Mouse (Mus musculus): ENCODE measurements around the gene Nwd2.

Nwd2 gene

DNA sequence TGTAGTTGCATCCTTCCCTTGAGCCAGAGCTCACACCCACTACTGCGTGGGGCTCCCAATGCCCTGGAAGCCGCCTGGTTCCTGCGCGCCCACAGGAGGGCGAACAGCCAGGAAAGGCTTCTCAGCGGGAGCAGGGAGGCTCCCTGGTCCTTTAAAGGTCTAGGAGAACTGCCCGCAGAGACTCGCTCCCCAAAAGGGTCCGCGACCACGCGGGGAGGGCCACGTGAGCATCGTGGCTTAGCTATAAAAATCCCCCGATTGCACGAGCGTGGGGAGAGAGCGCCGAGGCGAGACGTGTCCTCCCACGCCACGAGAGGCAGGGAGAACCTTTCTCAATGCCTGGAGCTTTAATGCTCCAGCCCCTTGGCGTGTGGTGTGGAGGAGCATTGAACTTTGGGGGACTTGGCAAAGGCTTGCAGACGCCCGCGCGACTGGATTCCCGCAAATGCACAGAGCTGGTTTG, at the start of gene Nwd2:
Gene Nwd2, plus strand, starts transcription at position 33 of the 463 bp plus-strand sequence.
- in situ Hi-C loops (cut with MboI, MseI): no loop called here

DNA sequence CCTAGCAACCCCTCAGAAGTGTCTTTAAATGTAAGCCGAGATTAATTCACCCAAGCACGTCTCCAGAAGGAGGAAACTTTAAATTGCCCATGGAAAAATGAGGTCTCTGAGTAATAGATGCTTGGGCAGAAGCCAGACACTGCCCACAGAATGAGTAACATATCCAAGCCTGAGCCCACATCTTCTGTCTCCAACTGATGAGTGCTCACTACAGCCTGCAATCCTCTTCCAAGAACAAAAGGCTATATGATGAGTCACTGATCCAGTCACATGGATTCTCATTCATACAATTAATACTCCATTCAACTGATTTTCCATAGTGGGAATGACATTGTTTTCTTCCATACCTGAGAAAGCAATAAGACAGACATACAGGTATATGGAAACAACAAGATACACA, 41.5 kb upstream of the Nwd2 start:
- in situ Hi-C loops (cut with MboI, MseI): no loop called here

DNA sequence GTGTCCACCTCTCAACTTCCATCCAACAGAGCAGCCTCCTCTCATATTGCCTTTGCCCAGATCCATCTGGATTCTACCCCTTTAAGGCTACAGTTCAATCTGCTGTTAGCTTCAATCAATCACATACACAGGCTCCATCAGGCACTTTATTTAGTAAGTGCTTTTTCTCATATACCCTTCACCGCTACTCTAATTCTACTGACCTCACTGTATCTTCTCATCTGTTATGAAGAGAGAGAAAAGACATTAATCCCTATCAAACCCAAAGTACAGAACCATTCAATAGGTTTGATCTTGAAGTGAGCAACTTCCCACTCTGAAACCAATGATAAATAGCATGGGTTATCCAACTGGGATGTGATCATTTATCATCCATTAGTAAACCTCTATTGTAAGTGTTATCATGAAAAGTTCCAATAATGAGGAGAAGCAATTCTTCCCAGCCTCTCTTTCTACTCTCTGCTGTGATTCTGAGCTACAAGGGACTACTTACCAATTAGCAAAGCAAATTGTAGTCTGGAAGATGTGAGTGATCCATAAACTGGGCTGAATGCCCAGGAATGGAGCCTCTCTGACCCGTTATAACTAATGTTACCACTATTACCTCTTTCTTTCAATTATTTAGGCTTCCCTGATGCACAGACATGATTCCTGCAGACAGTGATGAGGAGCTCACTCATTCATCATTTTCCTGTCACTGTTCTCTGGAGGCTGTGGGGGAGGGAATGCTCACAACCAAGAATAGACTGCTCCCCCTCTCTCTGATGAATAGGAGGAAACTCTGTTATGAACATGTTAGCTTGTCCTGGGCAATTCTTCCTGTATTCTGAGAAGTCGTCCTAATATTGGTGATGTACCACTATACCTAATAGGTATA, 31.9 kb upstream of the Nwd2 start:
- in situ Hi-C loops (cut with MboI, MseI): no loop called here

DNA sequence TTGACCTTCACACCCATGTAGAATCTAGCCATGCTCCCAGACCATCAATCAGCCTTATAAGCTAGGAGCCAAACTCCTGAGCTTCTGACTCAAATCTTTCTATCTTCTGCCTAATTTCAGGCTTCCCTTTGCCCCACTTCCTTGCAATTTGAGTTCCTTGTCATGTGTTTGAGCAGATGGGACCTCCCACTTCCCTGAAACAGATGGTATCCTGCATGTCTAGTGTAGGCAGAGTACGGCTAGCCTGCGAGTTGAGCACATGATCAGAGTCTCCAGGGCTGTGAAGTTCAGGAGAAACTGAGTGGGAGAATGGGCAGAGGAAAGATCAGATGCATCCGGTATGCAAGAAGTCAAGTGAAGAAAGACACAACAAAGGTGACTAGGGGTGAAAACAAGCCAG, 24.8 kb upstream of the Nwd2 start:
- in situ Hi-C loops (cut with MboI, MseI): no loop called here

DNA sequence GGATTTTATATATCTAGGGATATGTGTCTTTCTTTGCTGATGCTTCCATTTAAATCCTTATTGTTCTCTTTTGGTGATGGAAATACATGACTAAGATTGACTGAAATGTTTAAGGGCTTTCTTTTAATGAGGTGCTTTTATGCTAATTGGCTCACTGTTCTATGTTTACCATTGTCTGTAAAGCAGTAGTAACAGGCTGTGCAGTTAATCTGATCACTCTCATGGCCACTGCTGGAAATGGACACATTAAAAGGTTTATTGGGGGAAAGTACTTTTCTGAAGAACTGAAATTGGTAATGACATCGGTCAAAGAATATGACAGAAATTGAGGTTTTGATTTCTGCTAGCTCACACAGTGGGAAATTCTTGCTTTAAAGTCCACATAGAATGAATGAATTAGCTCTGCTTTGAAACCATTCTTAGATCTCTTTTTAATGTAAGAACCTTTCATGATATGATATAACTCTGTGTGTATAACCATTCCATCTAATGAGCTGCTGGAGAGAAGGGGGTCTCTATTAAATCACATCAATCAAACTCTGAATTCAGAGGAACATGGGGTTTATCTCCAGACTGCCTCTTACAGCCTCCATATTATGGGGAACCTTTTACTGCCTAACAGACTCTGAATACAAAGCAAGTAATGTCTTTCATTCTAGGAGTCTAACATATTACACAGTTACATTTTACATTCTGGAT, 20.9 kb upstream of the Nwd2 start:
- in situ Hi-C loops (cut with MboI, MseI): loop anchor here in 1 of 2 experiments (5.0 kb wide), 1 partner anchor 64 kb away; no protein-coding TSS in a partner anchor

DNA sequence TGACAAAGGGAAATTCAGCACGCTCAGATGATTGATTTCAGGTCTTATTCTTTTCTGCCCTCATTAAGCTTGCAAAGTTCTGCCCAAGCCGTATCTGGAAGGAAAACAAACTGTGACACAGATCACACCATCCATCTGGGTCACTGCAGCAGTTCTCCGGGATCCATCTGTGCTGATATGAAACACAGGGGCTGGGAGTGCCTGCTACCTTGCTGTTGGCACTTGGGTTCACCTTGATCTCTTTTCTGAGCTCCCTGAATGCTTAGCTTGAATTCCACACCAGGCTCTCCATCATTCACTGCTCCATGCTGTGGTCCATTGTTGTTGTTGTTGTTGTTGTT, 20.4 kb upstream of the Nwd2 start:
- in situ Hi-C loops (cut with MboI, MseI): loop anchor here in 1 of 2 experiments (5.0 kb wide), 1 partner anchor 64 kb away; no protein-coding TSS in a partner anchor

DNA sequence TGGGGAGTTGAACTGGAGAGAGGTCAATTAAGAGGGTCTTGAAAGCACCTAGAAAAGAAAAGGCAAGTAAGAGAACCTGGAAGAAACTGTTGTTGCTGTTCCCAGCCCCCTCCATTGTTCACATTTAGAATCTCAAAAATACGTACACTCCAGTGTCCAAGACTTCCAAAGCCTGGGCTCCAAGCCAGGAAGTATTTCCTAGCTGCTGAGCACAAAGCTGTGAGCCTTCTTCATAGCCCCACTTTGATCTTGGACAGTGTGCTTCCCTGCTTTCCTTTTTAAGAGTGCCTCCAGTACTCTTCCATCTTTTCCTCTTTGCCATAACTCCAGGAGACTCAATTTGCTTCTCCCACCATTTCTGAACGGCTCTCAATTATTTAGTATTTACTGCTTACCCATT, 14.3 kb upstream of the Nwd2 start:
- in situ Hi-C loops (cut with MboI, MseI): no loop called here

DNA sequence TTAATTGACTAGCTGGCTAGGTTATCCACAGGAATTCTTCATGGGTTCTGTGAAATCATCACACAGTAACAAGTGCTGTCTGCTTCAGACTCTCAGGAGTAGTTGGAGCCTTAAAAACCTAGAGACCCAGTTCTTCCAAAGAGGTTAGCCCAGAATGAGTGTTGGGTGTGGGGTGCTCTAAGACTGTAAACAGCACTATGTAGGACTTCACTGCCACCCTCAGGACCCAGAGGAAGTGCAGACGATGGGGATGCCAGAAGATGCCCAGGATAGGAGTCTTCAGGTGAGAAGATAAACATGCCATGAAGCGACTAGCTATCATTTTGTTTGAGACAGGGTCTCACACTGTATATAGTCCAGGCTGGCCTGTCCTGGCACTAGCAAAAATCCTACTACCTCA, 715 bp upstream of the Nwd2 start:
- in situ Hi-C loops (cut with MboI, MseI): no loop called here

DNA sequence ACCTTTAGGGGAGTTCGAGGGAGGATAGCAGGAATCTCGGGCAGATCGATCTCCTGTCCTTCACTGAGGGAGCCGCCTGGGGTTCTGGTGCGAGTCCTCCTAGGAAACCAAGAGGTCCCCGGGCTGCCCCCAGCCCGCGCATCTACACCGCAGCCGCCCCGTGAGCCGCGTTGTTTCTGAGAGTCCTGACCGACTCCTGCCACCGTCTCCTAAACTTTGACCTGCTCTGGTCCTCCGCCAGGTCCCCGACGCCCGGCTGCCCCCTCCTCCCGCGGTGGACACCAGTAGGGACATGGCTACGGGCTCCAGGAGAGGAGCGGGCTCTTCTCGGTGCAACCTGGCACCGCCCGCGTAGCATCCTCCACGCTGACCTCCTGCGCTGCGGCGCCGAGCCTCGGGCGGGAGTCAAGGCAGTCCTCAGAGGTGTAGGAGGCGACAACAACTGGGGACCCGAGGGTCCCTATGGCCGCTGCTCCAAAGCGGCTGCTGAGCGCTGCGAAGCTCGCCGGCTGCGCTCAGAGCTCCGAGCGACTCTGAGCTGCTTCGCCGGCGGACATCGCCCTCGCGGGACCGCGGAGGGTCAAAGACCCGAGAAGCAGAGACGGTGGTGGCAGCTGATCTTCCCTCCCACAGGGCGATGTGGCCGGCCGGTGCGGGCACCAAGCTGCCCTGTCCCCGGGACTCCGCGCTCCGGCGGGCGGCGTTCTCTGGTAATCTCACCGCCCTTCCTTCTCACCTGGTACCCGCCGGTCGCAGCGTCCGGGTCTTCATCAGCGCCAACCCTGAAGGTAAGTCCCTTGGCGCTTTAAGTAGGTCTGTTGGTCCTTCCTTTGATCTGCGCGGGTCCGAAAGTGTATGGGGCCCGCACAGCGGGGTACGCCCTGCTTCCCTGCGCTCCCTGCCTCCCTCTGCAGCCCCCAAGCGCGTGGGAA, 897 bp downstream of the Nwd2 start:
- in situ Hi-C loops (cut with MboI, MseI): no loop called here

DNA sequence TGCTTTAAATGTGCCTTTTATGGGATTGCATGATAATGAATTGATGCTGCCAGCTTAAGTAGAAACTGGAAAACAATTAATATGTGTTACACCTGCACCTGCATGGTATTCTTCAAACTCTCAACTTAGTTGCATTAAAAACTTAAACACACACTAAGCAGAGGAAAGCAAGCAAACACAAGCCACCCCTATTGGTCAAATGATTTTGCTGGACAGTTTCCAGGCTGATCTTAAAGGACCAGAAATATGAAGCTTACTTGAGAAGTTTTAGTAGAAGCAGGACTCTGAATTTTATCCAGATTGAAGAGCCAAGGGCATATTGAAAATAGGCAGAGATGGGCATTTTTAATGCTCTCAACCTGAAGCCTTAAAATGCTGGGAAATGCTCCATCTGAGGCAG, 2.9 kb downstream of the Nwd2 start:
- in situ Hi-C loops (cut with MboI, MseI): no loop called here

DNA sequence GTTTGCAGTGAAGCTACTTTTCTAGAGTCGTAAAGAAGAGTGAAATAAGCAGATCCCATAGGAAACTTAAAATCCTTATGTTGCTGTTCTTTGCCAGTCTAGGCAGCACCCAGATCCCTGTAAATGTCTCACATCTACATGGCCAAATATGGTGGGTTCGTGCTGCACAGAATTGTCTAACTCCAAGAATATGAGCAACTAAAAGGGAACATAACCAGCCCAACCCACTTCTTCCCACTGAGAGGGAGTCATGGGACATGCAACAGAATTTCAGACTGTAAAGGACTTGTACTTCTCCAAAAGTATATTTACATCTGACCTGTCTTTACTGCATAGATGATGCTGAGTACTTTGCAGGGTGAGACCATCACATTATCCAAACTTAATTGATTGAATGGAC, 3.8 kb downstream of the Nwd2 start:
- in situ Hi-C loops (cut with MboI, MseI): no loop called here

DNA sequence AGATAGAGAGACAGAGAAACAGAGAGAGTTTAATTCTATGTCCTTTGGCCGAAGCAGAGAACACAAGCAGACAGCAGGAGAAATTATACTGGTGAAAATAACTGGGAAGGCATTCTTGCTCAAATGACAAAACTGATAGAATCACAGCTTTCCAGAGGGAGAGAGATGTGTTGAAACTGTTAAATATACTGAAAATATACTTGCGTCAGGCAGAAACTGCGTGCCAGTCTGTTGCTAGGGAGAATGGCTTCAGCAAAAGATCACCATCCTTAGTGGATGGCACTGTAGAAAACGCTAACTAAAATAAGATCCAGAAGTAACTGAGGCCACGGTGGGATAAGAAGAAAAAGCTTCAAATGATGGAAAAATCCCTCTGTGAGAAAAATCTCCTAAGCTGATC, 18.0 kb downstream of the Nwd2 start:
- in situ Hi-C loops (cut with MboI, MseI): no loop called here

DNA sequence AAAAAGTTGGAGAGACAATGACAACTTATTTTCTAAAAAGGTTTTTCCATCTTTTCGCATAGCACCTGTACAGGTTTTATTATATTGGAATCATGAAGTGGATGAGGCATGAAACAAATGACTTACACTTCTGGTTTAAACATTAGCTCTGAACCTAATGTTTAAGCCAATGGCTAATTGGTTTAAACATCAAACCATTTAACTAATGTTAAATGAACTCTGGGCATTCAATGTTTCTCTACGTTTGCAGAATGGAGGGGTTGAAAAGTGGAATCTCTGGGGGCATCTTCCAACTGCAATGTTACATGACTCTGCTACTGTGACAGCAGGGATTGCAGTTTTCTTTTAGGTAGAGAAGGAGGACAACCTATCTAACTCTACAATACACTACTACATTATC, 27.0 kb downstream of the Nwd2 start:
- in situ Hi-C loops (cut with MboI, MseI): no loop called here

DNA sequence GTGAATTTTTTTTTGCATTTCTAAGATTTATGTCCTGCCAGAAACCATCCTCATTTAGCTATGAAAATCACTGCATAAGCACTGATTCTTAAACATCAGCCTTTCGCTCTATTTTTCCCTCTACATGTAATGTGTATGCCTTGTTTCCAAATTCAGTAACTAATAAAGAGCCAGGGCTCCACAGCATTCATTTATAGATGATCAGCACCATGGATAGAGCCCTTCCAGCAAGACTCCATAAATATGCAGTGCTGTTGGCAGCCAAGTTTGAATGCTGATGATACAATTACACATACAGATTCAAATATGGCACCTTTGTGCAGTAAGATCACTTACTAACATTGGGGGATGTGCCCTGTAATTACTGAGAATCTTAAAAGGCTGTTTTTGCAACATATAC, 40.2 kb downstream of the Nwd2 start:
- in situ Hi-C loops (cut with MboI, MseI): no loop called here

DNA sequence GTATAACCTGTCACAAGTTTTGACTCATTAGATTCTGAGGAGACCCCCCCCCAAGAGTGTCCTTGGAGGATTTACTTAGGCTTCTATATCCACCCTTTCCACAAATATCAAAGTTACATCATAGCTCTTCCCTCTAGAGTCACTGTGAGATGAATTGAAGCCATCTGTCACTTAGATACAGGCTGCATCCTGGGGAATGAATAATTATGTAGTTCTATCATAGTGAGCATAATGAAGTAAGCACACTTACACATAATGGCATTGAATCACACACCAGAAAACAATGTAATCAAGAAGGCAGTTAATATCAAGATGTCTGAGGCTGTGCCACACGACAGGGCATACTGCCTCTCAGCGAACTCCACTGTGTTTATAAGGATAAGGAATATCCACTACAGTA, 47.9 kb downstream of the Nwd2 start:
- in situ Hi-C loops (cut with MboI, MseI): no loop called here

DNA sequence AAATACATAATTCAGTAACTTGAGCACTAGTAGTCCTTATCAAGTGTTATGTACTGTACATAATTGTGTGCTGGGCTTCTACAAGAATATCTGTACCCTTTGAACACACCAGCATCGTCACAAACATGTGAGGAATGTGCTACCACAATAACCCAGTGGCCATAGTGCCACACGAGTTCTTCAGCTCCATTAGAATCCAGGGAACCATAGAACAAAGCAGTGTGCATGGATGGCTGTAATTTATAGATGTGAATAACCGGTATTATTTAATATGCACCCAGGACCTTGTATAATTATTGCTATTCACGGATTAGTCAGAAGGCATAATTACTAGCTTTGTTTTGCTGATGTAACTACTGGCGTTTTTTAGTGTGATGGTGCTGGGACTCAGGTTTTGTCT, 48.3 kb downstream of the Nwd2 start:
- in situ Hi-C loops (cut with MboI, MseI): no loop called here

DNA sequence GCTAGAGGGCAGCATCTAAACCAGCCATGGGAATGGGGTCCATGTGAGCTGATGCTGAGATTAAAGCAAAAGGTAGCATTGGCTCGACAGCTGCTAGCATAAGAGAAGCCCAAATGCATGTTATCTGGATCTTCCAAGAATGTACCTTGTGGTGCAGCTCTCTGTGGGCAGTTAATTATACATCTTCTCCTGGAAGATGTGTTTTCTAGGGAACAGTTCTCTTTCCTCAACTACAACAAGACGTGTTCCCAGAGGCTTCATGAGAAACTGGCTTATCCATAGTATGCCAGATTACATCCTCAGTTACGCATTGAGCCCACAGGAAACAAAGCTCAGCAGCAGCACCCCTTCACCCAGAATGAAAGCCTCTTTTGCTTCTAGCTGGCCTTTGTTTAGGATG, 80.1 kb downstream of the Nwd2 start:
- in situ Hi-C loops (cut with MboI, MseI): no loop called here

DNA sequence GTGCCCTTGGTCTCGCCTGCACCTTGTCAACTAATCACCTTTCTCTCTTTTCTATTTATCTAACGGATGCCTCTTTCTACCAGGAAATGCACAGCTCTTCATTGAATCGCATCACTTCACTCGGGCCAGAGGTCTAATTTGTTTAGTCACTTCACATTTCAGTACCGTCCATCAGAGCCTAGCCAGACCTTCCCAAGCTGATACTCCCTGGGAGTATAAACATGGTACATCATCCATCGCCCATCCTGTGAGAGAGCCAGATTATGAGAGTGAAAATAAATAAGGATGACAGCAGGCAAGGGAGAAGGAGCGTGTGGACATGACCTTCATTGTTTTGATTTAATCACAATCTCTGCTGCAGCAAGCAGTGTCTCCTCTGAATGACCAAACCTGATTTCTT, 86.6 kb downstream of the Nwd2 start:
- in situ Hi-C loops (cut with MboI, MseI): no loop called here

DNA sequence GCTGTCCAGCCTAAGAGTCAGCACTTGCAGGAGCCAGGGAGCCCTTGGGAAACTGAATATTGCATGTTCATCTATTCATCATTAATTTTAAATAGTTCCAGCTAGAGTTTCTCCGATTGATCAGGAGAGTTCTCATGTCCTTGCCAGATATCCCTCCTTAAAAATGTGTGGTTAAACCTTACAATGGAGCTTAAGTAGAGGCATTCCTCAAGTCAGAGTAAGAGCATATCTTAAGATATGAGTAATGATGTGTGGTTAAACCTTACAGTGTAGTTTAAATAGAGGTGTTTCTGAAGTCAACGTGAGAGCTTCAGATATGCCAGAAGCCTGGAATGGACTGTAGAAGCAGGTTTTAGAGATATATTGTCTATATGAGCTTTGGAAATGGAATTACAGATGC, 94.5 kb downstream of the Nwd2 start:
- in situ Hi-C loops (cut with MboI, MseI): no loop called here

DNA sequence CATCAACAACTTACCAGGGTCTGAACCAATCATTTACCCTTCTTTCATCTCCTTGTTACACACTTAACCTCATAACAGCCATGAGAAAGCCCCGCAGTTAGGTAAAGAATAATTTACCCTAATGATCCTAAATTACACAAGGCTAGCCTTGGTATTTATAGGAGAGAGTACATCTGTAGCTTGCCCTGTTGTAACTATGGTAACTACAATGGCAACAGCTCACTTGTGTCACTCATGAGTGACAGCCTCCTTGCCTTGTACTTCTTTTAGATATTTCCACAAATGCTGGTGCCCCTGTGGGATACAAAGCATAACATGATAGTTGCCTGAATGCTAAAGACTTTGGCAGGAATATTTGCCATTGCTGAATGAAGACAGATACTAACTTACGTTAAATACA, 99.4 kb downstream of the Nwd2 start:
- in situ Hi-C loops (cut with MboI, MseI): no loop called here

DNA sequence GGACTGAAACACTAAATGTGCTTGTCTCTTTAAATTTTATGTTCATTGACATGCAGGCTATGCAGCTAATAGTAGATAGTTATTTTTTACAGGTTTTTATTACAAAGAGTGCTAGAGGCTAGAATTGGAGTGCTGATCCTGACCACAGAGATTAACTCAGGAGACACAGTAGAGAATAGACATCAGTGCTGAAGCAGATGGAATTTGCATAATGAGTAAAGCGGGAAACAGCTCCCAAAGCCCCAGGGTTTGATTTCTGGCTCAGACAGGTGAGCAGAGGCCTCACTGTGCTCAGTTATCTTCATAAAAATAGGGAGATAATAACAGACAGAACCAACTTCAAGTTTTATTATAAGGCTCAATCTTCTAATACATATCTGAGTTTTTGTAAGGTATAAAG, 99.9 kb downstream of the Nwd2 start:
- in situ Hi-C loops (cut with MboI, MseI): no loop called here
